Mouse (Mus musculus): ENCODE measurements around the gene Sdk2. TPM values are rescaled to one million over a fixed set of nuclear protein-coding genes. Genes with fewer than 3 reads are reported as not detected.

Gene Sdk2
- total and polyA plus RNA-seq, 3 experiments: 0.13 TPM; not detected in 2

DNA sequence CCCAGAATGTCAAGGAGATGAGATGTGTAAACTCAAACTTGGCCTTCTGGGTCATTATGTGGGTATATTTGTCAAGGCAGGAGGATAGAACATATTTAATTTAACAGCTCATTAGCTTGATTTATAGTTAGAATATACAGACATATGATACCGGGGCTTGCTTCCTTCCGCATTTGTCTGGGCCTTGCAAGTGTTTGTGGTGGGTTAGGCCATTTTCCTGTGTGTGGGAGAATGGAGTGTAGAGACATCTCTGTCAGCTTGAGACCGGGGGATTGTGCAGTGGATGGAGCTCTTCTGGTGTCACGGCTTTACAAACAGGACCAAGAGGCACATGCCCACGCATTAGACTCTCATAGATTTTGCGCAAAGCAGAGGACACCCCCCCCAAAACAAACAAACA is 235.2 kb downstream of the Sdk2 start:
- no peak for TF ChIP-seq MAFK (IDR thresholded peaks at IDR 0.05; ENCODE audit: borderline replicate concordance, low read depth, low read length)
- TF ChIP-seq POLR2A (IDR thresholded peaks at IDR 0.05; ENCODE audit: control insufficient read depth in 1 of 2, insufficient read depth in 1 of 2, low read depth in 1 of 2, low read length in 2 of 2, poor library complexity in 1 of 2): no peak
- no peak for TF ChIP-seq EP300 (IDR thresholded peaks at IDR 0.05; ENCODE audit: low read depth in 1 of 2, low read length in 2 of 2)
- TF ChIP-seq CHD2 (IDR thresholded peaks at IDR 0.05; ENCODE audit: low read length): no peak
- no peak for TF ChIP-seq TAL1 (IDR thresholded peaks at IDR 0.05; ENCODE audit: low read length)
- no peak for TF ChIP-seq JUND (IDR thresholded peaks at IDR 0.05; ENCODE audit: low read depth, low read length)
- TF ChIP-seq NELFE (IDR thresholded peaks at IDR 0.05; ENCODE audit: low read depth, low read length): no peak
- TF ChIP-seq POLR2AphosphoS5 (IDR thresholded peaks at IDR 0.05; ENCODE audit: borderline replicate concordance, low read depth, low read length): no peak
- TF ChIP-seq TCF12 (IDR thresholded peaks at IDR 0.05; ENCODE audit: low read depth, low read length): no peak
- no peak for TF ChIP-seq MYB (IDR thresholded peaks at IDR 0.05; ENCODE audit: low read depth, low read length)
- TF ChIP-seq ETS1 (IDR thresholded peaks at IDR 0.05; ENCODE audit: low read depth, low read length): no peak
- Histone ChIP-seq H3K4me1 (ENCODE audit: control insufficient read depth in 1 of 2, insufficient read depth in 2 of 2, low read length in 2 of 2) (no peaks in the 10 kb centered on the region), H3K9me3 (replicated peaks; ENCODE audit: insufficient read depth, low read length) (no peaks in the 10 kb centered on the region), H3K9ac (ENCODE audit: control insufficient read depth, low read depth, low read length, poor library complexity, severe bottlenecking) (no peak overlapping the region), H3K27ac (ENCODE audit: control insufficient read depth, low read depth, low read length) (no peak overlapping the region), H3K4me3 (ENCODE audit: control insufficient read depth in 1 of 2, insufficient read depth in 1 of 2, low read depth in 2 of 2, low read length in 2 of 2) (no peak overlapping the region), H3K79me2 (ENCODE audit: control insufficient read depth, insufficient read depth, low read length, poor library complexity) (no peaks in the 10 kb centered on the region), H3K36me3 (ENCODE audit: control insufficient read depth in 1 of 2, insufficient read depth in 2 of 2, low read length in 2 of 2) (no peaks in the 10 kb centered on the region), H3K27me3 (ENCODE audit: control insufficient read depth in 1 of 2, insufficient read depth in 2 of 2, low read length in 2 of 2) (no peaks in the 10 kb centered on the region)
- no peak for DNase-seq (ENCODE audit: low read depth, low spot score)

DNA sequence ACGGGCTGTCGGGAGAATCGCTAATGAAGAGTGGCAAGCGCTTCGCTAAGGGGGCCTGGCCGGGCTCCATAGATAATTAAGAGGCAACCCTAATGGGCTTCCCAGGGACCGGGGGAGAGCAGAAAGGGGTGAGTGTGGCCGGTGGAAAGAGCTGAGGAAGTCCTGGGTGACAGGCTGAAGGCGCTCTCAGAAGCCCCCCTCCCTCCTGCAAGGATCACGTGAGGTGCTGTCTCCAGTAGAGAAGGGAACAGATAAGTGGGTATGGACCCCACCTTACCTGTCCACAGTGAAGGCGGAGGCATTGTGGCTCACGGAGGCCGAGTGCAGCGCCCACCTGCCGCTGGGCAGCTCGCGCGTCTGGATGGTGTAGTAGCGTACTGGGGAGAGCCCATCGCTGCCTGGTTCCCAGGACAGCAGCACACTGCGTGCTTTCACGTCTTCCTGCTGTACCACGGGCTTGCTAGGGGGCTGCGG is 238.7 kb downstream of the Sdk2 start:
- Histone ChIP-seq H3K9ac (ENCODE audit: control insufficient read depth, low read depth, low read length, poor library complexity, severe bottlenecking) (no peak overlapping the region), H3K4me1 (ENCODE audit: control insufficient read depth in 1 of 2, insufficient read depth in 2 of 2, low read length in 2 of 2) (no peaks in the 10 kb centered on the region), H3K9me3 (replicated peaks; ENCODE audit: insufficient read depth, low read length) (no peaks in the 10 kb centered on the region), H3K27me3 (ENCODE audit: control insufficient read depth in 1 of 2, insufficient read depth in 2 of 2, low read length in 2 of 2) (no peaks in the 10 kb centered on the region), H3K36me3 (ENCODE audit: control insufficient read depth in 1 of 2, insufficient read depth in 2 of 2, low read length in 2 of 2) (no peaks in the 10 kb centered on the region), H3K4me3 (ENCODE audit: control insufficient read depth in 1 of 2, insufficient read depth in 1 of 2, low read depth in 2 of 2, low read length in 2 of 2) (no peak overlapping the region), H3K27ac (ENCODE audit: control insufficient read depth, low read depth, low read length) (no peak overlapping the region), H3K79me2 (ENCODE audit: control insufficient read depth, insufficient read depth, low read length, poor library complexity) (no peaks in the 10 kb centered on the region)
- TF ChIP-seq SIN3A (IDR thresholded peaks at IDR 0.05; ENCODE audit: low read length): no peak
- no peak for TF ChIP-seq ZNF384 (IDR thresholded peaks at IDR 0.05; ENCODE audit: low read depth, low read length)
- no peak for TF ChIP-seq POLR2AphosphoS5 (IDR thresholded peaks at IDR 0.05; ENCODE audit: borderline replicate concordance, low read depth, low read length)
- no peak for TF ChIP-seq ZC3H11A (IDR thresholded peaks at IDR 0.05; ENCODE audit: low read depth, low read length)
- no peak for TF ChIP-seq NELFE (IDR thresholded peaks at IDR 0.05; ENCODE audit: low read depth, low read length)
- TF ChIP-seq ZMIZ1 (IDR thresholded peaks at IDR 0.05; ENCODE audit: low read depth, low read length): no peak
- TF ChIP-seq HCFC1 (IDR thresholded peaks at IDR 0.05; ENCODE audit: low read depth, low read length): no peak
- TF ChIP-seq CHD2 (IDR thresholded peaks at IDR 0.05; ENCODE audit: low read length): no peak
- TF ChIP-seq CHD1 (IDR thresholded peaks at IDR 0.05; ENCODE audit: low read depth, low read length): no peak
- no peak for TF ChIP-seq E2F4 (IDR thresholded peaks at IDR 0.05; ENCODE audit: borderline replicate concordance, low read depth, low read length)
- no peak for TF ChIP-seq NRF1 (IDR thresholded peaks at IDR 0.05; ENCODE audit: insufficient read depth, low read depth, low read length, poor library complexity, severe bottlenecking)
- DNase-seq (ENCODE audit: low read depth, low spot score): no peak
